Mouse (Mus musculus): ENCODE measurements around the gene Ces2b.
"Not testable (repeated sequence)": the region's sequence is repeated elsewhere in the genome, so short reads cannot be mapped to it uniquely, and the experiment has no call there.

Ces2b gene

GRCm38 (mm10) chr8:104831440-104831839 is at the start of gene Ces2b:
Gene Ces2b, plus strand, starts transcription at chr8:104831572.
- DNase-seq: no peak

- no peak for DNase-seq
These were observed 44.3 kb upstream of the Ces2b start for GRCm38 (mm10) chr8:104787049-104787448.

GRCm38 (mm10) chr8:104788929-104789328 is 42.4 kb upstream of the Ces2b start:
- DNase-seq: no peak

DNA sequence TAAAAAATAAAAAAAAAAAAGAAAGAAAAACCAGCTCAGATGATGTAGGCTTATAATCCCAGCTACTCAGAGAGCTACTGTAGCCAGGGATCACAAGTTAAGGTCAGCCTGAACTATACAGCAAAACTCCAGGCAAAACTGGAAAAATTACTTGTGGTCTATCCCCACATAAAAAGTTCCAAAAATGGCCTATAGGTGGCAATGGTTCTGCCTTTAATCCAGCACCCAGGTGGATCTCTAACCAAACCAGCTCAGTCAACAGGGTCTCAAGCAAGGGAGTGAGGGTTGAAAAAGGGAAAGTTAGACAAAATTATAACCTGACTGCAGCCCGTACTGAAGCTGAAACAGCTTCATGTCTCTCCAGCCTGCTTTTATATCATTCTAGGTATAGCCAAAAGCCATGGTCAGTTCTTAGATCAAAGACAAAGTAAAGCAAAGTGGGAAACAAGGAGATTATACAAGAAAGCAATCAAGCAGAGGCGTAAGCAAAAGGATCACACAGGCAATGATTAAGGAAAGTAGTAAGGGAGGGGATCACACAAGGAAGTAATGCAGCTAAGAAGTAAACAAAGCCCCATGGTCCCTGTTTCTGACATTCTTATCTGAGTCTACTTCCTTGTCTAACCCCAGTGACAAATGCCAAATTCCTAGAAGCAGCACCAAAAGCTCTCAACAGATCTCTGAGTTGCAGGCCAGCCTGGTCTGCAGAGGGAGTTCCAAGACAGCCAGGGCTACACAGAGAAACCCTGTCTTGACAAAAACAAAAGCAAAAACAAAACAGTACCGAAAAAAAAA is 41.3 kb upstream of the Ces2b start:
- DNase-seq: no peak

GRCm38 (mm10) chr8:104799385-104799784 is 32.0 kb upstream of the Ces2b start:
- DNase-seq: no peak

DNA sequence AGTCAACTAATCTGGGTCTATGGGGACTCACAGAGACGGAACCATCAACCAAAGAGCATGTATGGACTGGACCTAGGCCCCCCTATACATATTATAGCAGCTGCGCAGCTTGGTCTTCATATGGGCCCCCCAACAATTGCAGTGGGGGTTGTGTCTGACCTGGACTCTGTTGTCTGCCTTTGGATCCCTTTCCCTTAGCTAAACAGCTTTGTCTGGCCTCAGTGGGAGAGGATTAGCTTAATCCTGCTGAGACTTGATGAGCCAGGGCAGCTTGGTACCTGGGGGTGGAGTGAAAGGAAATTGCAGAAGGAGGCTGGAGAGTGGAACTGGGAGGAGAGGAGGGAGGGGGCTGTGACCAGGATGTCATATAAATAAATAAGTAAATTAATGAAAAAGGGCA is 25.2 kb upstream of the Ces2b start:
- DNase-seq: no peak

DNA sequence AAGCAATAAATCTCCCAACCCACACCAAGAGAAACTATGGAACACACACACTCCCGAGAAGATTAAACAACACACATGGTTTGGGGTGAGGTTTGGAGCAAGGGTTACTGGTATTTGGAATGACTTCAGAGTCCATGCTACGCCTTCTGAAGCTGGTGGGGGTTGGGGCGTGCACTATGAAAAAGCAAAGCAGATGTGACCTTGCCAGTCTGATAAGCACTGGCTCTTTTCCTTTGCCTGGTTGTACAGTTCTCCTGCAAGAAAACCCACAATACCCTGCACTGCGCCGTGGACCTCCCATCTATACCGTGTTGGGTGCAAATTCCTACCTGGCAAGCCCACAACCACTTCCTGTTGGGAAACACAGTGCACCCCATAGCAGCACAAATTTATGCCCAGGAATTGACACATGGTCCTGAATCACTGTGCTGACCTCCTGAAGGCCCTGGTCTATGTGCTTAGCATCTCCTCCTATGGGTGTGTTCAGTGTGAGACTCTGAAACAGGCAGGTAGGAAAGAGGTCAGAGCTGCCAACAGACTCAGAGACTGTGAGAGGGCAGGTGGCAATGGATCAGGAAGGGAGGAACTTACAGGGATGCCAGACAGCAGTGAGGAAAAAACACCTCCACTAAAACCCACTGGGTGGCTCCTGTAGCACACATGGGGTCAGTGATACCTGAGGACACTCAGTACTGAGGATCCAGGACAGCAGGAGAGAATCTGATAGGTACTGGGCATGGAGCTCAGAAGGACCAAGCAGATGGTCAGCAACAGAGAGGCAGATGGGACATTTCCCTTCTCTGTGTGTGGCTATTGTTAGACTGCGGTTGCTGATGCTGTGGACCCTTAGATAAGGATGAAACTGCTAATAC is 22.6 kb upstream of the Ces2b start:
- DNase-seq: no peak

- DNase-seq: no peak
These were observed 21.9 kb upstream of the Ces2b start for GRCm38 (mm10) chr8:104809436-104809835.

DNA sequence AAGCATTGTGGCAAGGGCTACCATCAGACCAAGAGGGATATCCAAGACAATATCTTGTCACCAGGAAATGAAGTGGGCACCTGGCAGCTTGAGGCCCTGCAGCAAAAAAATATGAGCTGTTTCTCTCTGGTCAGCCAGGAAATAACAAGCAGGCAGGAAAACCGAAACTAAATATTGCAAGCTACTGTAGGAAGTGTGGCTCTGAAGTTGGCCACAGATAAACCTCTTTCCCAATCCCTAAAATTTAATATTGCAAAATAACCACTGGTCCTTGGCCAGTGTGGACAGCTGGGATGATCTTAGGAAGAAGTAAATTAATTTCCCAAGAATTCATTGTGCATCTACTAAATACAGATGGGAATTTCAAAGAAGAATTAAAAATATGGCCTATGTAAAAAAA is 4.5 kb upstream of the Ces2b start:
- no peak for DNase-seq

DNA sequence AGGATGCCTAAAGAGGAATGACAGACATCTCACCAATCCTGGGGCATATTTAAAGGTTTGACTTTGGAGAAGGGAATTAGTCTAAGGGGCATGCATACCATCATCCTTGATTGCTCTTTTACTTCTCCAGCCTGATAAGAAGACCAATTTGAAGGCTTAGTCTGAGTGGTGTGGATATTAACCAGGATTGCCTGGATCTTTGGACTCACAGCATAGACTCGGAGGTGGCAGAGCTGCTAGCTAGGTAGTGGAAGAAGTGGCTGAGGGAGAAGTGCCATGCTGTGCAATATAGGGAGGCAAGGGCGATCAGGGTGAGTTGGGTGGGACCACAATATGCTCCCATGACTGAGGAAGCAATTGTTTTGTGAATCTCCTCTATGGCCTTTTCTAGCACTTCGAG is 3.2 kb upstream of the Ces2b start:
- no peak for DNase-seq

DNA sequence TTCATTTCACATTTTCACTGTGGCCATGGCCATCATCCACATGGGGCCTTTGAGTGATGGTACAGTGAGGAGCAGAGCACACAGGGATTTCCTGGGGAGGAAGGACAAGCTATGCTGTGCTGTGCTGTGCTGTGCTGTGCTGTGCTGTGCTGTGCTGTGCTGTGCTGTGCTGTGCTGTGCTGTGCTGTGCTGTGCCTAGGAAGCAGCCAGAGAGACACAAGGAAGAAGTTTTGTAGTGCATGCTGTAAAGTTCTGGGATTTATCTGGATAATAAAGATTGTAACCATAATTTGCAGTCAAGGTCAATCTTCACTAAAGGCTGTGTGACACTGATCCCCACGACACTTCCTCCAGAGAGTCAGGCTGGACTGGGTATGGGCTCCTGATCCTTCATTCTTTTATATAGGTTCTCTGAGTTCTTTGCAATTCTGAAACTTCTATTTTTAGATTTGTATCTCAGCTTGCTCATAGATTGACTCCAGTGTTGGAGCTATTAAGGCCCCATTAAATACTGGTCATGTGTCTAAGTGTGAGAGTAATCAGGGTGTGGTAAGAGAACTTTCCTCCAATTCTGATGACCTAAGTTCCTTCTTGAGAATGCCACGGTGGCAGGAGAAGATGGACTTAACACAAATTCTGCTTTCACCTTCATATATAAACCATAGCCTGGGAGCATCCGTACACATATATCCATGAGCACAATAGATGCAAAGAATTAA is 10.1 kb downstream of the Ces2b start:
- no peak for DNase-seq

DNA sequence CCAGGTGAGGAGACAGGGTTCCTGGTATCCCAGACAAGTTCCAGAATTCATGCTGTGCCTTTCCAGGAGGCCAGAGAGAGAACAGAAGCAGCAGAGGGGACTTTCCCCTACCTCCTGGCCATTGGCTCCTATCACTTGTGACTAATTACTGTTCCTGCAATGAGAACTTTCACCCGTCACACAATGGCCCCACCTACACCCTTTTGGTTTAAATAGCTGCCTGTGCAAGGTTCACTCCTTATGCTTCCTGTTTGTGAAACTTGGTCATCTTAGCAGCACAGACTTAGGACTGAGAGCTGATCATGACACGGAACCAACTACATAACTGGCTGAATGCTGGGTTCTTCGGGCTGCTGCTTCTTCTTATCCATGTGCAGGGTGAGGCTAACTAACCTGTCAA is 15.5 kb downstream of the Ces2b start, which contains the start of gene Ces2c:
Gene Ces2c (plus strand): TSS at position 238 of the 400 bp plus-strand sequence.
- DNase-seq: no peak

- DNase-seq: no peak
These were observed 16.5 kb downstream of the Ces2b start for GRCm38 (mm10) chr8:104847741-104848462.

DNA sequence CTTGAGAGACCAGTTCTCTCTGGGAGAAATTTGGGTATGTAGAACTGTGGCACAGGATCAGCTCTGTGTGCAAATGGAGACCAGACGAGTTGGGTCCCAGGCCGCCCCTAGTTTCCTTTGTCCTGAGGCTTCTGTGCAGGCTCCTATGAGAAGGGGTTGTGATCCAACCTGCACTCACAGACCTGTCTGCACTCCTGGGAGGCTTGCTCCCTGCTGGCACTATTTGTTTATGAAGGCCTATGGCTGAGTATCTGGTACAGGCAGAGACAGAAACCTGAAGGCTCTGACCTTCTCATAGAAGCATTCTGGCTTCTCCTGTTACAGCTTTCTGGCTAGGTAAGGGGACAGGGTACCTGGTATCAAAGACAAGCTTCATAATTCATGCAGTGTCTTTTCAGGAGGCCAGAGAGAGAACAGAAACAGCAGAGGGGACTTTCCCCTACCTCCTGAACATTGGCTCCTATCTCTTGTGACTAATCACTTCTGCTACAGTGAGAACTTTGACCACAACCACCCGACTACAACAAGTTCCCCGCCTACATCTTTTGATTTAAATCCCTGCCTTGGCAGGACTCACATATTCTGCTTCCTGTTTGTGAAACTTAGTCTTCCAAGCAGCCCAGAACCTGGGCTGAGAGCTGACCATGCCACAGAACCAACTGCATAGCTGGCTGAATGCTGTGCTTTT is 35.6 kb downstream of the Ces2b start:
- not testable (repeated sequence) for DNase-seq

DNA sequence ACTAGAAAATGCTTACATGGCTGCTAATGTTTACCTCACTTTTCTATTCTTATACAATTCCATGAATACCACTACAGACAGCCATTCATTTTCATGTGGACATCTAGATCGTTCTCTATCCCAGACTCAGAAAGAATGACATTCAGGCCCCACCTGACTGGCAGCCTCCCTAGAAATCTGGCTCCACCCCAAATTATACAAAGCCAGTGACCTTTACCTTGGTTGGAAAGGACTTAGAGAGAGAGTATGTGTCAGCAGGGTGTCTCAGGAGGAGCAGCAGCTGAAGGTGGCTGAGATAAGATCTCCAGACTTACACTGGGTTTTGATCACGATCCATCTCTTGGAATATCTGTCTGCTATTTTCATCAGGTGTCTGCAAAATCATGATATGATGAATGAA is 37.5 kb downstream of the Ces2b start:
- DNase-seq: not testable (repeated sequence)

DNA sequence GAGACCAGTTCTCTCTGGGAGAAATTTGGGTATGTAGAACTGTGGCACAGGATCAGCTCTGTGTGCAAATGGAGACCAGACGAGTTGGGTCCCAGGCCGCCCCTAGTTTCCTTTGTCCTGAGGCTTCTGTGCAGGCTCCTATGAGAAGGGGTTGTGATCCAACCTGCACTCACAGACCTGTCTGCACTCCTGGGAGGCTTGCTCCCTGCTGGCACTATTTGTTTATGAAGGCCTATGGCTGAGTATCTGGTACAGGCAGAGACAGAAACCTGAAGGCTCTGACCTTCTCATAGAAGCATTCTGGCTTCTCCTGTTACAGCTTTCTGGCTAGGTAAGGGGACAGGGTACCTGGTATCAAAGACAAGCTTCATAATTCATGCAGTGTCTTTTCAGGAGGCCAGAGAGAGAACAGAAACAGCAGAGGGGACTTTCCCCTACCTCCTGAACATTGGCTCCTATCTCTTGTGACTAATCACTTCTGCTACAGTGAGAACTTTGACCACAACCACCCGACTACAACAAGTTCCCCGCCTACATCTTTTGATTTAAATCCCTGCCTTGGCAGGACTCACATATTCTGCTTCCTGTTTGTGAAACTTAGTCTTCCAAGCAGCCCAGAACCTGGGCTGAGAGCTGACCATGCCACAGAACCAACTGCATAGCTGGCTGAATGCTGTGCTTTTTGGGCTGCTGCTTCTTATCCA is 55.0 kb downstream of the Ces2b start:
- DNase-seq: not testable (repeated sequence)
